Mouse (Mus musculus) embryo, embryonic 10 days (tissue): ENCODE results near the gene Sbf2.

Experiments used
- DNase-seq: peaks from one replicate; pipeline ENCODE4 v3.0.0-alpha.2; 2015; ENCODE audit warnings: low spot score

Sbf2 gene

GRCm38 (mm10) chr7:110277734-110278245, 336.9 kb downstream of the Sbf2 start:
- no peak for DNase-seq

GRCm38 (mm10) chr7:110272434-110272833, 342.3 kb downstream of the Sbf2 start:
- DNase-seq, result no peak

GRCm38 (mm10) chr7:110271814-110272213, 342.9 kb downstream of the Sbf2 start:
- no peak for DNase-seq

- DNase-seq, result no peak
These were observed 344.3 kb downstream of the Sbf2 start for GRCm38 (mm10) chr7:110270455-110270854.

GRCm38 (mm10) chr7:110269777-110270176, 344.9 kb downstream of the Sbf2 start:
- no peak for DNase-seq

- no peak for DNase-seq
These were observed 346.2 kb downstream of the Sbf2 start for GRCm38 (mm10) chr7:110268511-110268910.

- DNase-seq, result no peak
These were observed 346.7 kb downstream of the Sbf2 start for GRCm38 (mm10) chr7:110267994-110268393.

- no peak for DNase-seq
These were observed 347.7 kb downstream of the Sbf2 start for GRCm38 (mm10) chr7:110267014-110267413.

- DNase-seq, result peak; percentile 90
These were observed 348.9 kb downstream of the Sbf2 start for GRCm38 (mm10) chr7:110265796-110266195.

- DNase-seq, result no peak
These were observed 351.2 kb downstream of the Sbf2 start for GRCm38 (mm10) chr7:110263474-110263873.

GRCm38 (mm10) chr7:110262661-110263060, 352.1 kb downstream of the Sbf2 start:
- DNase-seq, result no peak

- DNase-seq, result no peak
These were observed 352.9 kb downstream of the Sbf2 start for GRCm38 (mm10) chr7:110261807-110262206.

GRCm38 (mm10) chr7:110259966-110260711, 354.6 kb downstream of the Sbf2 start:
- no peak for DNase-seq

GRCm38 (mm10) chr7:110258196-110258950, 356.3 kb downstream of the Sbf2 start:
- no peak for DNase-seq
